Mouse (Mus musculus): Measurements from ENCODE around the gene Fkbp4. TPM values are rescaled to one million over a fixed set of nuclear protein-coding genes. Genes with fewer than 3 reads are reported as not detected.

The Fkbp4 gene
- 10 to 100 TPM; 88.1 to 90.8 TPM for total RNA-seq (2021)
- long read RNA-seq, experiment 1, transcript Fkbp4-201 (10 exons, 2,217 nt) = major isoform, 207 of 219 reads
- long read RNA-seq, experiment 1, partial matches to known transcripts = 6 of 219 reads
- long read RNA-seq, experiment 1, other reads (novel, unspliced or antisense) = 6 of 219 reads
- long read RNA-seq, experiment 2, transcript Fkbp4-201 (10 exons, 2,217 nt) = major isoform, 210 of 213 reads
- long read RNA-seq, experiment 2, partial matches to known transcripts = 3 of 213 reads
- long read RNA-seq, experiment 2, other reads (novel, unspliced or antisense) = 0 of 213 reads

GRCm38 (mm10) chr6:128438317-128438870 is at the start of gene Fkbp4:
TSS of gene Fkbp4 (minus strand) at chr6:128438677.
- peak; percentile 92 for DNase-seq

GRCm38 (mm10) chr6:128487736-128488135 is 49.3 kb upstream of the Fkbp4 start:
- no peak for DNase-seq

GRCm38 (mm10) chr6:128479463-128480454 is 41.3 kb upstream of the Fkbp4 start:
- DNase-seq = peak; percentile 99

DNA sequence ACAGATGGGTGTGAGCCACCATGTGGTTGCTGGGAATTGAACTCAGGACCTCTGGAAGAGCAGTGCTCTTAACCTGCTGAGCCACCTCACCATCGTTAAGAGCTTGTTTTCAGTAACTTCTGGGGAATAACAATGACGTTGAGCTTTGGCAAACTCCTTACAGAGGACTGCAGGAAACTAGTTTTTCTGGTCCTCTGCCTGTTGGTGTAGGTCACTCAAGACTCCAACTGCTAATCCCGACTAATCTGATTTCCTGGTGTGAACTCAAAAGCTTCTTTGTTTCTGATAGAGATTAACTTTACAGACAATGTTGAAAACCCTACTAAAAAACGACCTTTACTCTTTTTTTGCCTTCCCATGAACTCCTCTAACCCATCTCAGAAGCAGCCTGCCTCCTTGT is 39.0 kb upstream of the Fkbp4 start:
- no peak for DNase-seq

- DNase-seq = no peak
Measured at GRCm38 (mm10) chr6:128474112-128474511, 35.6 kb upstream of the Fkbp4 start.

- DNase-seq = peak; percentile 72
Measured at GRCm38 (mm10) chr6:128469451-128469850, 31.0 kb upstream of the Fkbp4 start.

GRCm38 (mm10) chr6:128467298-128467697 is 28.8 kb upstream of the Fkbp4 start:
- no peak for DNase-seq

GRCm38 (mm10) chr6:128466563-128466962 is 28.1 kb upstream of the Fkbp4 start:
- no peak for DNase-seq

- DNase-seq = no peak
Measured at GRCm38 (mm10) chr6:128466043-128466442, 27.6 kb upstream of the Fkbp4 start.

DNA sequence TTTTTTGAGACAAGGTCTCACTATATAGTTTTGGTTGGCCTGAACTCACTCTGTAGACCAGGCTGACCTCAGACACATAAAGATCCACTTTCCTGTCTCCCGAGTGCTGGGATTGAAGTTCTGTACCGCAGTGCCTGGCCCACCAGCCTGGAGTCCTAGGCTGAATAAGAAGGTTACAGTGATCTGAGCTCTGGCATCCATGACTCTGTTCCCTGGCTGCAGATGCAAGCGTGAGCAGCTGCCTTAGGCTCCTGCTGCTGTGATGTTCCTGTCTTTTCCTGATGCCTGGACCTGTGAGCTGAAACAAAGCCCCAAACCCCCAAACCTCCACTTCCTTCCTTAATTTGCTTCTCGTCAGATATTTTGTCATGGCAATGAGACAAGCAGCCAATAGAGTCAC is 26.5 kb upstream of the Fkbp4 start:
- DNase-seq = no peak

DNA sequence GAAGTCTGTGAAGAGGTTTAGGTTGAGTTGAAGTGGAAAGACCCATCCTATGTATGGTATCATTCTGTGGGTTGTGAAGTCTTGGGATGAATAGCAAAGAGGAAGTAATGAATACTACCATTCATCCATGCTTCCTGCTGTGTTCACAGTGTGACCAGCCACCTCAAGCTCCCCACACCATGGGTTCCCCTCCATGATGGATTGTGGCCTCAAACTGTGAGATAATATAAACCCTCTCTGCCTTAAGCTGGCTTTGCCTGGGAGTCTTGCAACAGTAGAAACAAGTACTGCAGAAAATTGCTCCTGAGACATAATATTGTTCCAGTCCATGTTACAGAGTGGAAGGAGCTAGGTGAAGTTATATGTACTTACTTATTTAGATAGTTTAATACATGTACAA is 23.1 kb upstream of the Fkbp4 start:
- DNase-seq = no peak

DNA sequence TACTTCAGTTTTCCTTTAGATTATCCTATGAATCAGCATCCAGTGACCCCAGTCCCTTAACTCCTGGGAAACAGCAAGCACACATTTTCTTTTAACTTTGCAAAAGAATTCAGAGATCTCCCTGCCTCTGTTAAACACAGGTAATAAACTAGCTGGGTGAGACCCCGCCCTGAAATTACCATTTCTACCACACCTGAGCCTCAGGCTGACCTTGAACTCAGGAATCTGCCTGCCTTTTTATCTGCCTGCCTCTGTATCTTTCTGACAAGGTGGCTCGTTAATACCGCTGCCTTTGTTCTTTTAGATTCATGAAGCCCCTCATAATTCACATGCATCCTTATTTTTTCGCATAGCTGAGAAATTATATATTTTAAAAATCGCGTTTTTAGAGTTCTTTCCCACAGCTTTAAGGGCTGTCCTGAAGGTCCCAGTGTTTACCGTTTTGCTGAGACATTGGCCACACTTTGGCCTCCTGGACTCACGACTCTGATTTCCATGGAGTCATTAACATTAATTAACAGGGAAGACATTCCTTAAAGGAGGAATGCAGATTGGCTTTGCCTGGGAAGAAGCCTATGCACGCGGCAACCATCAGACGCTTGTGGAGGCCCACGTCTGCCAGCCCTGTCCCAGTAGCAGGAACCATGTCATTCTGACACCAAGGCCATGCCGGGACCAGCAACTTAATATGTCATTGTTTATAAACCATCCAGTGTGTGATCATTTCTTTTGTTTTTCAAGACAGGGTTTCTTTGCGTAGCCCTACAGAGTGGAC is 22.4 kb upstream of the Fkbp4 start:
- DNase-seq = no peak

DNA sequence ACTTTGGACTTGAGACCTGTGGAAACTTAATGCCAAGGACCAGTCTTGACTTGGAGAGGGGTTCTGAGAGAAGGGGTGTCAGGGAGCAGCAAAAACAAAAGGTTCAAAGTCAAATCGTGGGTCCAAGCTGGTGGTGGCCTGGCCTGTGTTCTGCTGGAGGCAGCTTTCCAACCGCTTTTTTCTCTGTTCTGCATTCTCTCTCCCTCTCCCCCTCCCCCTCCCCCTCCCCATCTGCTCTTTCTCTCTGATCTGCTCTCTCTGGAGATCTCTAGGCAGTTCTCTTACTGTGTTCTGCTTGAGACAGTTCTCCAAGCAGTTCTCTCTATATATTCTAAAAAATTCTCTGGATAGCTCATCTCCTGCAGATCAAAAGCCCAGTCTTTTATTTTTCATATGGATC is 21.8 kb upstream of the Fkbp4 start:
- no peak for DNase-seq

DNA sequence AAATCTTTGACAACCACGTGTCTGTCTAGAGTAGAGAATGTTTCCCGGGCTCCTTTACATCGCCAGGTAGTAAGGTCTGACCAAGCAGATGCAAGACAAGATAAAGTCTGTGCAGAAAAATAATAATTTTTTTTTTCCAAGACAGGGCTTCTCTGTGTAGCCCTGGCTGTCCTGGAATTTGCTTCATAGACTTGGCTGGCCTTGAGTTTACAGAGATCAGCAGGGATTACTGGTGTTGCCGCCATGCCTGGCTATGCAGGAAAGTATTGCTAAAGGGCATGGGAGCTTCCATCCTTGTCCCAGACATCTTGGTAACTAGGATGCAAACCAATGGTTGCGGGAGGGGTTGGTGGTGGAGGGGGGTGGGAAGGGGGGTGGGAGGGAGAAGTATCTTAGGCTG is 18.7 kb upstream of the Fkbp4 start:
- DNase-seq = no peak

DNA sequence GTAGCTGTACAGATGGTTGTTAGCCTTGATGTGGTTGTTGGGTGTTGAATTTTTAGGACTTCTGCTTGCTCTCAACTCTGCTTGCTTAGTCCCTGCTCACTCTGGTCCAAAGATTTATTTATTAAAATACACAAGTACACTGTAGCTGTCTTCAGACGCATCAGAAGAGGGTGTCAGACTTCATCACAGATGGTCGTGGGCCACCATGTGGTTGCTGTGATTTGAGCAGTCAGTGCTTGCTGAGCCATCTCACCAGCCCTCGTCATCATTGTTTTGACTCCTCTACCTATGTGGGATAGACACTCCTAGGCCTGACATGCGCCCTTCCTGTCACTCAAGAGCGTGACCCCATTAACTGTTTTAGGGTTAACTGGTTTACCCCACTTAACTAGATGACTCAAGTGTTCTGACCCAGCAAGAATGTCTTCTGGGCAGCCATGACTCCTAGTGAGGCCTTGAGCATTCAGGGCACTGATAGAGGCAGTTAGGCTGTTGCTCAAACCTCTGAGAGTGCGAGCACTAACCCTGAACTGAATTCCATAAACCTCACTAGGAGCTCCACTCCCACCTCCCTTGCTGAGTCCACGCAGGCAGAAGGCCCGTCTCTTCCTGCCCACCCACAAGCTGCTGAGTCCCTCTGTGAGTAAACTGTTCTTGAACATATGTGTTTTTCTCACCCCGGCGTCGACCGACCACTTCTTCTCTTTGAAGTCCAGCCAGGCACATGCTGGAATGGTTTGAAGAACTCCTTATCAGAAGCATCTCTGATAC is 17.5 kb upstream of the Fkbp4 start:
- no peak for DNase-seq

DNA sequence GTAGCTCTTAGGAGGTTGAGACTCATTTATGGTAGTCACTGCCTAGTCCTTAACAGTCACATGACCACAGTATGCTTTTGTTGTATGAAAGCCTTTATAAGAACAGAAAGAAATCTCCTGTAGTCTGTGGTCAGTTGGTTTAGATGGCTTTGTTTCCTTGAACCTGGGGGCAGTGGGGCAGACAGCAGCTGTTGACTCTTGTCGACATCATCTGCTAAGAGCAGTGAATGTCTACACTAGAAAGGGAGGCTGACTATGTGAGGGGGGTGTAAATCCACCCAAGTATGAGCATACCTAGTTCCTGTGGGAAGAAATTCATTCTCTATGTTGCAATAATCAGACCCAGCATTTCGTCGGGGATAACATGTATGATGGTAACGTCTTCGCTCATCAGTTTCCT is 8.6 kb upstream of the Fkbp4 start:
- DNase-seq = no peak

GRCm38 (mm10) chr6:128445761-128446535 is 7.5 kb upstream of the Fkbp4 start:
- peak; percentile 38 for DNase-seq

DNA sequence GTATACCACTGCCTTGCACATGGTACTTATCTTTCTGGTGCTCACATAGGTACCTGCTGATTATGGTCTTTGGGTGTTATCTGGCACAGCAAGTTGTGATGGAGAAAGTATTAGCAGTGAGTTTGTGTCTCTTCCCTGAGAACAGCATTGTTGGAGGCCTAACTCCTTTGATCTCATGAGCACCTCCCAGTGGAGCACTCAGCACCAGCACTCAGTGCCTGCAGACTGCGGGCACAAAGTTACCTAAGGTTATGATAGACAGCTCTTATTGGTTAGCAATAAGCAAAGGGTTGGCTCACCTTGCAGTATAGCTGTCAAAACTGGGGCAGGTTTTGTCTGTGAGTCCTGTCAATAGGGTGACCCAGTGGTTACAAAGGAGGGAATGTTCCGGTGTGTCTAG is 1.8 kb upstream of the Fkbp4 start:
- no peak for DNase-seq

GRCm38 (mm10) chr6:128438871-128439341 is 429 bp upstream of the Fkbp4 start:
- no peak for DNase-seq

- peak; percentile 61 for DNase-seq
Measured at GRCm38 (mm10) chr6:128437731-128438316, 653 bp downstream of the Fkbp4 start.

Measured in gastrocnemius, postnatal 10 days (tissue).